9 mouse cellular contexts compared by ENCODE assay signal in genomic region chr5:35530442-35530841, GRCm38 (mm10). TPM values are rescaled to one million over a fixed set of nuclear protein-coding genes. Genes with fewer than 3 reads are reported as not detected.
DNase-seq lines count a peak whose midpoint lies in the region; ATAC-seq and TF ChIP-seq lines count a peak whose summit lies in the region.
"Had no signal": no experiment of that assay in that cellular context is flagged by ENCODE, and none has a peak within 500 bp of the region (broad histone marks: within the 10 kb centered on the region; RNA-seq: fewer than 3 reads in every experiment).

No protein-coding gene starts in this region.

- H3K36me3 ChIP-seq in hindbrain, embryonic 11.5 days (ENCODE audit: control insufficient read depth, insufficient read depth, low read length): no peaks in the 10 kb centered on the region
- H3K36me3 ChIP-seq in hindbrain, embryonic 12.5 days: no peaks in the 10 kb centered on the region
- H3K36me3 ChIP-seq in G1E (replicated peaks): peaks cover 14% of the 10 kb centered on the region
- H3K36me3 ChIP-seq in neural tube, embryonic 13.5 days: no peaks in the 10 kb centered on the region

- peak; percentile 82 for TF ChIP-seq CTCF in G1E (IDR thresholded peaks at IDR 0.05; ENCODE audit: low read depth, low read length)

- H3K27me3 ChIP-seq in hindbrain, embryonic 11.5 days (ENCODE audit: control insufficient read depth, insufficient read depth, low read length): peaks cover 2% of the 10 kb centered on the region
- H3K27me3 ChIP-seq in hindbrain, embryonic 12.5 days: peaks cover 10% of the 10 kb centered on the region
- H3K27me3 ChIP-seq in G1E (ENCODE audit: insufficient read depth, low read length): peaks cover 24% of the 10 kb centered on the region
- peaks cover 10% of the 10 kb centered on the region for H3K27me3 ChIP-seq in neural tube, embryonic 13.5 days

- H3K4me2 ChIP-seq in hindbrain, embryonic 11.5 days (replicated peaks; ENCODE audit: low read depth, low read length): no peak overlapping the region
- no peak overlapping the region for H3K4me2 ChIP-seq in hindbrain, embryonic 12.5 days (replicated peaks)
- no peak overlapping the region for H3K4me2 ChIP-seq in neural tube, embryonic 13.5 days

- H3K27ac ChIP-seq in hindbrain, embryonic 11.5 days (ENCODE audit: low read depth, low read length): no peak overlapping the region
- no peak overlapping the region for H3K27ac ChIP-seq in hindbrain, embryonic 12.5 days
- H3K27ac ChIP-seq in neural tube, embryonic 13.5 days (replicated peaks): no peak overlapping the region

- no peak overlapping the region for H3K4me3 ChIP-seq in hindbrain, embryonic 11.5 days (ENCODE audit: low read depth, low read length)
- H3K4me3 ChIP-seq in hindbrain, embryonic 12.5 days: no peak overlapping the region
- H3K4me3 ChIP-seq in G1E (ENCODE audit: low read depth, low read length): no peak overlapping the region
- no peak overlapping the region for H3K4me3 ChIP-seq in neural tube, embryonic 13.5 days

- H3K4me1 ChIP-seq in hindbrain, embryonic 11.5 days (replicated peaks; ENCODE audit: control insufficient read depth, insufficient read depth, low read length): peaks cover 3% of the 10 kb centered on the region; the same call in 1 of the 2 replicates
- peaks cover 12% of the 10 kb centered on the region for H3K4me1 ChIP-seq in hindbrain, embryonic 12.5 days
- H3K4me1 ChIP-seq in G1E (ENCODE audit: insufficient read depth, low read depth, low read length): peaks cover 12% of the 10 kb centered on the region
- peaks cover 13% of the 10 kb centered on the region for H3K4me1 ChIP-seq in neural tube, embryonic 13.5 days (replicated peaks)

- WGBS in hindbrain, embryonic 11.5 days: 16% methylated on average over 4 of the region's 4 CpGs
- WGBS in hindbrain, embryonic 12.5 days: 16% methylated on average over 4 of the region's 4 CpGs
- WGBS in neural tube, embryonic 13.5 days: 21% methylated on average over 4 of the region's 4 CpGs

- ATAC-seq in hindbrain, embryonic 11.5 days (ENCODE audit: low FRiP score): 0 out of 2 replicates have a peak, but pooled peaks have one; percentile 25
- ATAC-seq in hindbrain, embryonic 12.5 days (ENCODE audit: low FRiP score): no peak
- ATAC-seq in G1E (ENCODE audit: extremely low read depth, insufficient number of reproducible peaks, low FRiP score, poor library complexity, severe bottlenecking): peak; percentile 41
- peak; percentile 59 for ATAC-seq in neural tube, embryonic 13.5 days (ENCODE audit: low read depth)

- peak; percentile 79 for DNase-seq in hindbrain, embryonic 11.5 days (ENCODE audit: low spot score)
- DNase-seq in 416B (ENCODE audit: low read depth) (peak; percentile 56), G1E (ENCODE audit: low spot score) (peak; percentile 69)
- peak; percentile 82 for DNase-seq in embryo, embryonic 11 days
- peak; percentile 24 to 73 for DNase-seq in kidney, postnatal 36 days
- no peak for DNase-seq in urinary bladder, postnatal 4 days (ENCODE audit: low spot score in 2 of 2)

- H3K9ac ChIP-seq in hindbrain, embryonic 11.5 days (ENCODE audit: low read depth, low read length): no peak overlapping the region
- H3K9ac ChIP-seq in hindbrain, embryonic 12.5 days: no peak overlapping the region
- H3K9ac ChIP-seq in neural tube, embryonic 13.5 days: no peak overlapping the region

- no peaks in the 10 kb centered on the region for H3K9me3 ChIP-seq in hindbrain, embryonic 11.5 days (ENCODE audit: control insufficient read depth, low read length)
- no peaks in the 10 kb centered on the region for H3K9me3 ChIP-seq in hindbrain, embryonic 12.5 days (replicated peaks)
- H3K9me3 ChIP-seq in G1E (replicated peaks): no peaks in the 10 kb centered on the region
- no peaks in the 10 kb centered on the region for H3K9me3 ChIP-seq in neural tube, embryonic 13.5 days
- H3K9me3 ChIP-seq: megakaryocyte, embryonic 14.5 days had no signal

RNA-seq across cellular contexts. Expression of gene Cpz, which starts 4.9 kb away (rescaled TPM):
- 5.3 and 6.4 TPM in 2 replicates for polyA plus RNA-seq in hindbrain, embryonic 11.5 days (2014; fragmentation: Nextera tagmentation; extraction: Ambion mirVana)
- 6.4 TPM in 2 replicates for polyA plus RNA-seq in hindbrain, embryonic 12.5 days (2016; fragmentation: Nextera tagmentation; extraction: Ambion mirVana)
- total RNA-seq in G1E (2014; fragmentation: Nextera tagmentation) (9.7 and 15.1 TPM in 2 replicates), G1E (2017) (19.8 and 22.4 TPM in 2 replicates)
- 6.0 and 6.8 TPM in 2 replicates for polyA plus RNA-seq in G1E (2012)
- polyA plus RNA-seq in neural tube, embryonic 13.5 days (2015; fragmentation: Nextera tagmentation; extraction: Ambion mirVana): 2.3 and 2.9 TPM in 2 replicates

RNA-seq across cellular contexts. Expression of gene Trmt44, which starts 44.4 kb away (rescaled TPM):
- 7.8 and 9.3 TPM in 2 replicates for polyA plus RNA-seq in hindbrain, embryonic 11.5 days (2014; fragmentation: Nextera tagmentation; extraction: Ambion mirVana)
- polyA plus RNA-seq in hindbrain, embryonic 12.5 days (2016; fragmentation: Nextera tagmentation; extraction: Ambion mirVana): 8.4 and 9.4 TPM in 2 replicates
- total RNA-seq in G1E (2014; fragmentation: Nextera tagmentation) (14.7 and 16.4 TPM in 2 replicates), G1E (2017) (15.0 and 18.0 TPM in 2 replicates)
- polyA plus RNA-seq in G1E (2012): 4.2 and 5.9 TPM in 2 replicates
- polyA plus RNA-seq in neural tube, embryonic 13.5 days (2015; fragmentation: Nextera tagmentation; extraction: Ambion mirVana): 6.2 and 6.8 TPM in 2 replicates

RNA-seq across cellular contexts. Expression of gene Acox3, which starts 52.4 kb away (rescaled TPM):
- polyA plus RNA-seq in hindbrain, embryonic 11.5 days (2014; fragmentation: Nextera tagmentation; extraction: Ambion mirVana): 14.7 and 15.1 TPM in 2 replicates
- polyA plus RNA-seq in hindbrain, embryonic 12.5 days (2016; fragmentation: Nextera tagmentation; extraction: Ambion mirVana): 16.3 and 19.7 TPM in 2 replicates
- total RNA-seq in G1E (2014; fragmentation: Nextera tagmentation): 36.1 and 41.2 TPM in 2 replicates
- total RNA-seq in G1E (2017): 49.0 and 51.8 TPM in 2 replicates
- 6.0 and 8.5 TPM in 2 replicates for polyA plus RNA-seq in G1E (2012)
- polyA plus RNA-seq in neural tube, embryonic 13.5 days (2015; fragmentation: Nextera tagmentation; extraction: Ambion mirVana): 14.5 and 18.5 TPM in 2 replicates

Comparison
In these comparisons a context has a peak if more than half of its experiments do, and no peak if none do; other contexts are left out.
1. DNase-seq: peak in hindbrain, embryonic 11.5 days (single experiment), 416B (single experiment), G1E (single experiment), embryo, embryonic 11 days (single experiment) and kidney, postnatal 36 days (2 of 2); none in urinary bladder, postnatal 4 days (0 of 2).